Mouse (Mus musculus): ENCODE results near the gene Gstm6. TPM values are rescaled to one million over a fixed set of nuclear protein-coding genes. Genes with fewer than 3 reads are reported as not detected.
"Not testable (repeated sequence)": the region's sequence is repeated elsewhere in the genome, so short reads cannot be mapped to it uniquely, and the experiment has no call there.

Gene Gstm6
- total RNA-seq, 2 experiments from 2014 or later = 4.3 to 4.9 TPM

- no peak for DNase-seq
These were observed 48.3 kb downstream of the Gstm6 start for GRCm38 (mm10) chr3:107895194-107895719.

GRCm38 (mm10) chr3:107889236-107889635 lies 54.3 kb downstream of the Gstm6 start:
- not testable (repeated sequence) for DNase-seq

Other genes starting within 250 kb of the Gstm6 start
- 10 to 100 TPM; 73.1 to 90.9 TPM for gene Ahcyl1, start 247.2 kb downstream of the Gstm6 start, total RNA-seq (2021)
- gene Csf1, start 183.3 kb downstream of the Gstm6 start, total RNA-seq (2021) = 10 to 100 TPM; 25.5 to 25.8 TPM
- not detected for gene Eps8l3, start 66.5 kb downstream of the Gstm6 start, total RNA-seq (2021)
- gene Gstm5, start 47.9 kb downstream of the Gstm6 start, total RNA-seq (2021) = 10 to 100 TPM; 51.3 to 56.7 TPM
- gene Gstm7, start 11.9 kb downstream of the Gstm6 start, total RNA-seq (2021) = 10 to 100 TPM; 69.7 to 92.0 TPM
- gene Gstm3, start 25.5 kb upstream of the Gstm6 start, total RNA-seq (2021) = not detected
- gene Gstm2, start 42.7 kb upstream of the Gstm6 start, total RNA-seq (2021) = 100 to 1,000 TPM; 204 to 244 TPM
- gene Gstm1, start 74.2 kb upstream of the Gstm6 start, total RNA-seq (2021) = 100 to 1,000 TPM; 296 to 418 TPM
- 10 to 100 TPM; 12.8 to 15.6 TPM for gene Gstm4, start 101.1 kb upstream of the Gstm6 start, total RNA-seq (2021)
- 1 to 10 TPM; 4.6 to 5.8 TPM for gene Ampd2, start 142.9 kb upstream of the Gstm6 start, total RNA-seq (2021)
- gene Gnat2, start 149.0 kb upstream of the Gstm6 start, total RNA-seq (2021) = under 1 TPM in 1 of 2 experiments, not detected in 1; 0.18 TPM
- 10 to 100 TPM; 18.9 to 19.7 TPM for gene Gnai3, start 202.4 kb upstream of the Gstm6 start, total RNA-seq (2021)
- not detected for gene Gpr61, start 211.1 kb upstream of the Gstm6 start, total RNA-seq (2021)
- 10 to 100 TPM; 18.2 to 19.4 TPM for gene Amigo1, start 242.6 kb upstream of the Gstm6 start, total RNA-seq (2021)